Mouse (Mus musculus): Measurements from ENCODE around the gene Hist1h2bb. TPM values are rescaled to one million over a fixed set of nuclear protein-coding genes. Genes with fewer than 3 reads are reported as not detected.
"Not testable (repeated sequence)": the region's sequence is repeated elsewhere in the genome, so short reads cannot be mapped to it uniquely, and the experiment has no call there.

Gene Hist1h2bb
- 4.2 and 5.7 TPM in 2 replicates for polyA plus RNA-seq (2011; ENCODE audit: insufficient read length, low read depth, missing spikeins)

DNA sequence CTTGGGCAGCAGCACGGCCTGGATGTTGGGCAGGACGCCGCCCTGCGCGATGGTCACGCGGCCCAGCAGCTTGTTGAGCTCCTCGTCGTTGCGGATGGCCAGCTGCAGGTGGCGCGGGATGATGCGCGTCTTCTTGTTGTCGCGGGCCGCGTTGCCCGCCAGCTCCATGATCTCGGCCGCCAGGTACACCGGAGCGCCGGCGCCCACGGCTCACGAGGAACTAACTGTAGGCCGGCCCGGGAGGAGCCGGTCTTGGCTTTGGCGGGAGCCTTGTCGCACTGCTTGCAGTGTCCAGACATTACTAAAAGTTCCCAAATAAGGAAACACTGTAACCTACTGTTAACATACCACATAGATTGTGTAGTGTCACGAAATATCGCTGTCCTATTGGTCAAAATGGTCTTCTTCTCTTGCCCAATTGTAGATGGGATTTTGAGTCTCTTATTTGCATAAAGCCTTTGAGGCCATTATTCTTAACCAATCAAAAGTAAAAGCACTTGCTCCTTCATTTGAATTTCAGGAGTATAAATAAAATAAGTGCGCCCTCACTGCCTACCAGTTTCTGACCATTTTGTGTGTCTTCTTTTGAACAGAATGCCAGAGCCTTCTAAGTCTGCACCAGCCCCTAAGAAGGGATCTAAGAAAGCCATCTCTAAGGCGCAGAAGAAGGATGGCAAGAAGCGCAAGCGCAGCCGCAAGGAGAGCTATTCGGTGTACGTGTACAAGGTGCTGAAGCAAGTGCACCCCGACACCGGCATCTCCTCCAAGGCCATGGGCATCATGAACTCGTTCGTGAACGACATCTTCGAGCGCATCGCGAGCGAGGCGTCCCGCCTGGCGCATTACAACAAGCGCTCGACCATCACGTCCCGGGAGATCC is at the start of gene Hist1h2bb:
Hist1h2bb (plus strand) TSS at position 534 of the 880 bp plus-strand sequence.
- TF ChIP-seq POLR2A (IDR thresholded peaks at IDR 0.05; ENCODE audit: low read depth, low read length): peak; percentile 90
- H3K4me3 ChIP-seq (ENCODE audit: insufficient read depth, low read length): peak within 1 kb of the TSS; percentile 40
- peaks cover 12% of the 10 kb centered on the region for H3K4me1 ChIP-seq (ENCODE audit: control insufficient read depth, insufficient read depth, low read length)
- H3K27ac ChIP-seq (ENCODE audit: insufficient read depth, low read length): peak within 1 kb of the TSS; percentile 99

DNA sequence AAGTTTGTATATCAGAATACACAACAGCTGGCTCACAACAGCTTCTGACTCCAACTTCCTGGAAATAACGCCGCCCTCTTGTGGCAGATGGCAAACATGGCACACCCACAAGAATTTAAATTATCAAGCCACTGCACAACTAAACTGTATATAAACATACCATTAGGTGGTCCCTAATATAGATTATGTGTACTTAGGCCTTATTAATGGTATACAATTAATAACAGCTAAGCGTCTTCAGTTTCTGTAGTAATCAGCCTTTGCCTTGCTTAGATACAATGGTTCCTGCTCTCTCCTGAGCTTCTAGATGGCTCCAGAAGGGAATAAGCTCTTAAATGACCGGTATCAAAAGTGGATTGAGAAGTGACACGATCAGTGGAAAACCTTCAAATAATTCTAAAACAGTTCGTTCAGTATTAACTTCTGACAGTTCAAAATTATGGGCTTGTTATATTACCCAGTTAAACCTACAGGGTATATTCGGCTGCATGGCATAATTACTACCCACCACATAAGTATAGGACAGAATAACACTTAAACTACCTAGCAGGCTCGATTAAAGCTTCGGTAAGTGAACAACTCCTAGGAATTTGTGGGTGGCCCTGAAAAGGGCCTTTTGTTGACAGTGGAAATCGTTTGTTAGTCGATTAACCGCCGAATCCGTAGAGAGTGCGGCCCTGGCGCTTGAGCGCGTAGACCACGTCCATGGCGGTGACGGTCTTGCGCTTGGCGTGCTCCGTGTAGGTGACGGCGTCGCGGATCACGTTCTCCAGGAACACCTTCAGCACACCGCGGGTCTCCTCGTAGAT is 48.8 kb upstream of the Hist1h2bb start:
- H3K27ac ChIP-seq (ENCODE audit: insufficient read depth, low read length): peak overlapping the region; percentile 32

DNA sequence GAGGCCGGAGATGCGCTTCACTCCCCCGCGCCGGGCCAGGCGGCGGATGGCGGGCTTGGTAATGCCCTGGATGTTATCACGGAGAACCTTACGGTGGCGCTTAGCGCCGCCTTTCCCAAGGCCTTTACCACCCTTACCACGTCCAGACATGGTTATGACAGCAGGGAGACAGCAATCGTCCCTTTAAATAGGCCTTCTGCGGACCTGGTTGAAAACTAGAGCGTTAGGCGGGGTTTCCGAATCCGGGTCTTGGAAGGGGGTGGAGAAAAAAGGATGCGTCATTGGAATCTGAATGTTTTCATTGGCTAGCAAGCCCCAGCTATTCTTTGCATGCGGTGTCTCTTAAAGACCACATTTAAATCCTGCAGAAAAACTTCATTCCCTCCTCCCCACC is 48.2 kb upstream of the Hist1h2bb start, which contains the start of gene Hist1h4c:
Hist1h4c (minus strand) TSS at position 155 of the 394 bp plus-strand sequence.
- TF ChIP-seq CTCF (IDR thresholded peaks at IDR 0.05; ENCODE audit: borderline replicate concordance, insufficient read depth, low read length): no peak
- peak; percentile 100 for TF ChIP-seq POLR2A (IDR thresholded peaks at IDR 0.05; ENCODE audit: low read depth, low read length)
- no peaks in the 10 kb centered on the region for H3K4me1 ChIP-seq (ENCODE audit: control insufficient read depth, insufficient read depth, low read length)
- peak within 1 kb of the TSS; percentile 55 for H3K27ac ChIP-seq (ENCODE audit: insufficient read depth, low read length)
- H3K4me3 ChIP-seq (ENCODE audit: insufficient read depth, low read length): peak within 1 kb of the TSS; percentile 32

More for the DNA sequence above, 48.8 kb upstream of the Hist1h2bb start:
- Histone ChIP-seq H3K4me3 (ENCODE audit: insufficient read depth, low read length) (peak overlapping the region; percentile 32), H3K4me1 (ENCODE audit: control insufficient read depth, insufficient read depth, low read length) (no peaks in the 10 kb centered on the region)
- no peak; the same call in none of the 2 replicates for TF ChIP-seq POLR2A (IDR thresholded peaks at IDR 0.05; ENCODE audit: low read depth, low read length)
- TF ChIP-seq CTCF (IDR thresholded peaks at IDR 0.05; ENCODE audit: borderline replicate concordance, insufficient read depth, low read length): 0 out of 2 replicates have a peak, but pooled peaks have one; percentile 39

DNA sequence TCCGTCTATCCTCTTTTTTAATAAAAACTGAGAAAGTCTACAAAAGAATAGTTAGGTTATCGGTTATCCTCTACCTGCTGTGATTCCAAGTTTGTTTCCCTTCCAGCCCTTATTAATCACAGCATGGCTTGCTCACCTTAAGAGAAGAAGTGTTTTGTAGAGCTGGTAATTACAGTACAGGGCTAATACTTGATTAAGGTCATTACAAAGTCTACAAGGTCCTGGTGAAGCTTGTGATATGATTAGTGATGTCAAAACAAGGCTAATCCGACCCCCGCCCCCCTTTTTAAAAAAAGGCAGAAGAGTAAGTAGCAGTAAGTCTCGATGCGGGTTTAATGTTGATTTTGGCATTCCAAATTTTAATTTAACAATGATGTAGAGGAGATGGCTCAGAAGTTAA is 47.5 kb upstream of the Hist1h2bb start:
- H3K4me3 ChIP-seq (ENCODE audit: insufficient read depth, low read length): no peak overlapping the region
- TF ChIP-seq CTCF (IDR thresholded peaks at IDR 0.05; ENCODE audit: borderline replicate concordance, insufficient read depth, low read length): no peak
- no peak for TF ChIP-seq POLR2A (IDR thresholded peaks at IDR 0.05; ENCODE audit: low read depth, low read length)
- H3K4me1 ChIP-seq (ENCODE audit: control insufficient read depth, insufficient read depth, low read length): no peaks in the 10 kb centered on the region
- peak overlapping the region; percentile 55; the same call in 1 of the 2 replicates for H3K27ac ChIP-seq (ENCODE audit: insufficient read depth, low read length)

DNA sequence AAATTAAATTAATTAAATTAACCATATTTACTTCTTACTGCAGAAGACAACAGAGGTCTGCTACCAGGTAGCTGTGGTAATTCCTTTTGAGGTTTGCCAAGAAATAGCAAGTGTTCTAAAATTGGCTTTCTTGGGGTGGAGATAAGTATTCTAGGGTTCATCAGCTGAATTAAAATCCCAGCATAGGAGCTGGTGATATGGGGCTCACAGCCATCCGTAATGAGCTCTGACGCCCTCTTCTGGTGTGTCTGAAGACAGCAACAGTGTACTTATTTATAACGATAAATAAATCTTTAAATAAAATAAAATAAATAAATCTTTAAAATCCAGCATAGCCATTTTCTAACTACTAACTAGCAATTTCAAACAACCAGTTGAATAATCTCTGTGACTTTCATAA is 46.8 kb upstream of the Hist1h2bb start:
- no peaks in the 10 kb centered on the region for H3K4me1 ChIP-seq (ENCODE audit: control insufficient read depth, insufficient read depth, low read length)
- no peak overlapping the region for H3K4me3 ChIP-seq (ENCODE audit: insufficient read depth, low read length)
- no peak overlapping the region for H3K27ac ChIP-seq (ENCODE audit: insufficient read depth, low read length)
- TF ChIP-seq CTCF (IDR thresholded peaks at IDR 0.05; ENCODE audit: borderline replicate concordance, insufficient read depth, low read length) (no peak), POLR2A (IDR thresholded peaks at IDR 0.05; ENCODE audit: low read depth, low read length) (no peak)

DNA sequence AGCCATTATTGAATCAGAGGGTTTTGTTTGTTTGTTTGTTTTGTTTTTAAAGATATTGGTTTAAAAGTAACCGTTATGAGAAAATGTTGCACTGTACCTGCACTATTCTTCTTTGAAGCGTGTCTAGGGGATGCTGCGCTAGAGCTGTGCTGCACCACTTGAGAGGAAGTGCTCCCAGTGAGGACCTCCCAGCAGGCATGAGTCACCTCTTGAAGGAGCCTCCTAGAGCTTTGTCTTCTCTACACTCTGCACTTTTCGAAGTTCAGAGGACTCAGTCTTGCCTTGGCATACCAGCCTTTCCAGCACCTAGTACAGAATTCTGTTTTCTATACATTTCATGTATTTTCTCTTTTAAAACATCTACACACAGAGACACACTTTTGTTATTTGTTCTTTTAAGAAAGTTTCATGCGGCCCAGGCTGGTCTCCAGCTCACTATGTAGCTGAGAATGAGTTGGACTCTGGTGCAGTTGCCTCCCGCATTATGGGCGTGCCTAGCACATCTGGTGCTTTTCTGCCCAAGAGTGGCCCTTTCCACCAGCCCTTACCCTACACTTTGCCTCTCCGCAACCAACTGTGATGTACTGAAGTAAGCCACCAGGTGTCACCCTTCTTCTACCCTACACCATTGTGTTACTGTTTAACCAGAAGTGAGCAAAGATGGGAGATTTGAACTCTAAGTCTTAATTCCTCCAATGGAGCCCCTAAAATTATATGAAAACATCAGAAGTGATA is 45.6 kb upstream of the Hist1h2bb start:
- TF ChIP-seq CTCF (IDR thresholded peaks at IDR 0.05; ENCODE audit: borderline replicate concordance, insufficient read depth, low read length) (peak; percentile 51; the same call in 1 of the 2 replicates), POLR2A (IDR thresholded peaks at IDR 0.05; ENCODE audit: low read depth, low read length) (no peak)
- Histone ChIP-seq H3K27ac (ENCODE audit: insufficient read depth, low read length) (peak overlapping the region; percentile 37; the same call in 1 of the 2 replicates), H3K4me1 (ENCODE audit: control insufficient read depth, insufficient read depth, low read length) (no peaks in the 10 kb centered on the region), H3K4me3 (ENCODE audit: insufficient read depth, low read length) (no peak overlapping the region)

DNA sequence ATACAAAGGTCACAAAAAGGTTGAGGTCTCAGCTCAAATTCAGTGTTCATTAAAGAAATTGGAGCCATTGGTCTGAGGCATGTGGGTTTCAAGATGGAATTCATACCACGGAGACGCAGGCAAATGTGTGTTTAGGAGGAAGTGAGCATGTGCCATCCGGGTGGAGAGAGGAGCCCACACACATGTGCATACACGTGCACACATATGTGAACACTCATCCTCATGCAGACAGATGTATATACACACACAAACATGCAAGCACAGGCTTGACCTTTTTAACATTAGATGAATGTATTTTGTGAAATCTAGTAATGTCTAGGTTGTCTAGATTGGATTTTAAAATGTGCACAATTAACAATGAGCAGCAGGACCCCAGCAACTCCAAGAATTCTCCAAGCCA is 44.3 kb upstream of the Hist1h2bb start:
- Histone ChIP-seq H3K27ac (ENCODE audit: insufficient read depth, low read length) (no peak overlapping the region), H3K4me3 (ENCODE audit: insufficient read depth, low read length) (no peak overlapping the region), H3K4me1 (ENCODE audit: control insufficient read depth, insufficient read depth, low read length) (no peaks in the 10 kb centered on the region)
- TF ChIP-seq CTCF (IDR thresholded peaks at IDR 0.05; ENCODE audit: borderline replicate concordance, insufficient read depth, low read length): no peak
- TF ChIP-seq POLR2A (IDR thresholded peaks at IDR 0.05; ENCODE audit: low read depth, low read length): no peak

DNA sequence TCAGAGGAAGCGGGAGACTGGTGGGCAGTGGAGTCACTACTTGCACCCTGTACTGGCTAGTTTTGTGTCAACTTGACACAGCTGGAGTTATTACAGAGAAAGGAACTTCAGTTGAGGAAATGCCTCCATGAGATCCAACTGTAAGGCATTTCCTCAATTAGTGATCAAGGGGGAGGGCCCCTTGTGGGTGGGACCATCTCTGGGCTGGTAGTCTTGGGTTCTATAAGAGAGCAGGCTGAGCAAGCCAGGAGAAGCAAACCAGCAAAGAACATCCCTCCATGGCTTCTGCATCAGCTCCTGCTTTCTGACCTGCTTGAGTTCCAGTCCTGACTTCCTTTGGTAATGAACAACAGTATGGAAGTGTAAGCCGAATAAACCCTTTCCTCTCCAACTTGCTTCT is 43.7 kb upstream of the Hist1h2bb start:
- H3K4me1 ChIP-seq (ENCODE audit: control insufficient read depth, insufficient read depth, low read length); H3K27ac ChIP-seq (ENCODE audit: insufficient read depth, low read length); H3K4me3 ChIP-seq (ENCODE audit: insufficient read depth, low read length): not testable (repeated sequence)

DNA sequence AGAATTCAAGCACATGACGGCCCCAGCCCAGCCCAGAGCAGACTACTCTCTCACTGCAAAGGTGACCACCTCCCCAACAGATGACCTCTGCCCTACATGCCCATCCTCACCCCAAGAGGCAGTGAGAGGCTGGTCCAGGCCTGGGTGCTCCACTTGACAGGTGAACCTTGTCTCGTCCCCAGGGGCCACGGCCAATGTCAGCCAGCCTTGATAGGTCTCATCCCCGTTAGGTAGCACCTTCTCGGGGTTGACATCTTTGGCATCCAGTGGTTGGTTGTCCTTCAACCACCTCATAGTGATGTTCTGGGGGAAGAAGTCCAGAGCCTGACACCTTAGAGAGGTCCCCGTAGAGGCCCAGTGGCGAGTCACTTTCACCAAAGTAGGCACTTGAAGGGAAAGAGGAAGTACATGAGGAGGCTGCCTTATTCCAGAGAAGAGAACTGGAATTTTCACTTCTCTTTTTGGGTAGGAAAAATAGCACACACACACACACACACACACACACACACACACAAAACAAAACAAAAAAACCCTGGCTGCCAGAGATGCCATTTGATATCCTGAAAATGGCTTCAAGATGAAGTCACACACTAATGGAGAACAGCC is 40.7 kb upstream of the Hist1h2bb start:
- no peak for TF ChIP-seq POLR2A (IDR thresholded peaks at IDR 0.05; ENCODE audit: low read depth, low read length)
- TF ChIP-seq CTCF (IDR thresholded peaks at IDR 0.05; ENCODE audit: borderline replicate concordance, insufficient read depth, low read length): no peak
- peaks cover 4% of the 10 kb centered on the region; the same call in 1 of the 2 replicates for H3K4me1 ChIP-seq (ENCODE audit: control insufficient read depth, insufficient read depth, low read length)

More for the DNA sequence above, 40.7 kb upstream of the Hist1h2bb start:
- no peak overlapping the region for H3K27ac ChIP-seq (ENCODE audit: insufficient read depth, low read length)
- H3K4me3 ChIP-seq (ENCODE audit: insufficient read depth, low read length): no peak overlapping the region
